Mouse (Mus musculus) CH12F3 (cell line): Measurements from ENCODE around the gene Yeats4.

ENCODE experiments used
- in situ Hi-C: fragments of 300-500 bp; cut with MboI; formaldehyde crosslinking; loops from 2 replicates; pipeline ENCODE4 v1.14.3; 2020; ENCODE audit warnings: low sequenced_read_pairs

Yeats4 gene

DNA sequence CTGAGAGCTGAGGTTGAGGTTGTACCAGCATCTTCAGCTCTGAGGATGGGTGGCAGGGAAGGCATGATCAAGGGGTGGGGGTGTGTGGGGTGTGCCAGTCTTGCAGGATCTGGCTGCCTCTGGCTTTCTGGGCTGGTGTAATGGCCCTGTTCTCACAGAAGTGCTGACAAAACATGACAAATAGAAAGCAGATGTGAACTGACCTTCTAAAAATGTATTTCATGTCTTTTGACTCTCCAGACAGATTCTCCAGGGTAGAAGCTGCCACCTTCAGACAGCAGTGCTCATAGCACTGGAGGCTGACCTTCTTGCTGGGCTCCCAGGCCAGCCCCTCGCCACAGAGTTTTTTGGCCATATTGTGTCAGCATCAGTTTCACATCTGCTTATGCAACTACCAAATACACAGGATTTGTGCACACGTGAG lies 20.7 kb downstream of the Yeats4 start:
- in situ Hi-C loops = loop anchor here (25.0 kb wide), 1 partner anchor 141 kb away; the partner anchor contains the start of gene Cct2

DNA sequence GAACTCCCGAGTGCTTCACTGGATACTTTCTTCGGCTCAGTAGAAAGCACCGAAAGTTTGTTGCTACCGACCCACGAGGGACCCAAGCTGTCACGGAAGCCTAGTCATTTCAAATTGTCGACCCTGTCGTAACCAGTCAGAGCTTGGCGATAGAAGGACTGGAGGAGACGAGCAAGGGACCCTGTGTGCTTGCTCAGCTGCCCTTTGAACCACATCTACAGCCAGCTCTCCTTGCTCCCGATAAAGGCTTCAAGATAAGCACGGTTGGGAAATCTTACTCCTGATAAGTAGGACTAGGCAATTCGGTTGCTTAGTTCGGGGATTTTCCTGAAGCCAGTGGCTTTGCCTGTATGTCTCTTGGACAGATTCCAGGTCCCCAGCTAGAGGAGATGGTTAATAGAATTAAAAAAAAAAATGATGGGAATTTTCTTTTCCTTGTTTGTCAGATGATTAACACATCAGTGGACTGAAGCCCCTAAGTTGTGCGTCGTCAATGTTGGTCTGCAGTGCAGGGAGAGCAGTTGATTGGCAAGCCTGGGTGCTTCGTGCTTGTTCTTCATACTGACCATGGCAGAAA lies 21.2 kb downstream of the Yeats4 start:
- in situ Hi-C loops = loop anchor here (25.0 kb wide), 1 partner anchor 141 kb away; the partner anchor contains the start of gene Cct2

DNA sequence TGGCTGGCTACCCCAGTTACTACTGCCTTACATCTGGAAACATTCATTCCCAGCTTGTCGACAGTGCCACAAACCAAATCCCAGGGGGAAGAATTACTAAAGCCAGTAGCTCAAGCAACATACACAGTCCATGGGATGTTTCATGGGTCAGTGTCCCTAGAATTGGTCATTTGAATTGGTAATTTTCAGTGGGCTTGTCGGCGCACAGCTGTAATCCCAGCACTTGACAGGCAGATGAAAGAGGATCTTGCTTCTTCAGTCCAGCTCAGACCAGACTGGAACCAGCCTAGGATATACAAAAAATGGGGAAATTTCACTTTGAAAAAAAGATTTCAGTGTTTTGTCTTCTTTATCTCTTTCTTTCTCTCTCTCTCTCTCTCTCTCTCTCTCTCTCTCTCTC lies 24.6 kb downstream of the Yeats4 start:
- in situ Hi-C loops = loop anchor here (25.0 kb wide), 1 partner anchor 137 kb away; the partner anchor contains the start of gene Cct2

DNA sequence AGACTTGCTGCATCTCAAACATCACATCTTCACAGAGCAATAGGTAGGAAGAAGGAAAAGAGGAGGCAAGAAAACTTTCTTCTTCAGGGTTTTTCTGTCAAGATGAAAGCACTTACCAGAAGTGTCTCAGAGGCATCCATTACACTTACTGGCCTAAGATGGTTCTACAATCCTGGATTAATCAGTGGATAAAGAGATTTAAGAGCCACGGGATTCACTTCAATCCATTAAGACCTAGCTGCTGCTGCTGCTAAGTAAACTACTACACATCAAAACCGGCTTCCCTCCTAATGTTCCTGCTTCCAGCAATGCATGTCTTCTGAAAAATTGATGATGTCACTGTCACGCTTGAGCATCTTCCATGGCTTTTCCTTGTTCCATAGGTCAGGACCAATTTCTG lies 27.6 kb downstream of the Yeats4 start:
- in situ Hi-C loops = no loop called here

DNA sequence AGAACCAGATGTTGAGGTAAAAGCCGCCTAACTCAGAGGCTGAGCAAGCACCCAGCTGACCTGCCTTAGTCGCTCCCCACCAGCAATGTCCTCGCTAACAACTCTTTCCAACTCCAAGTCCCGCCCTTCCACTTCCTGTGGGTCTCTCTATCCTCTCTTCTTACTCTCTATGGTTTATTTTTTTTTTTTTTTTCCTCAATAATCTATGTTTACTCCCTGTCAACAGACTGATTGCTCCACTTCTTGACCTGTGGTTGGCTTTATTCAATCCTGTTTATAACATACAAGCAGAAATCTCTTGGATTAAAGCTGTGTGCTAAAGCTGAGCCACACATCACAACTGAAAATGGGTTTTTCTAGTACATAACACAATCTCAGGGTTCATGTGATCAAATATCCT lies 28.6 kb downstream of the Yeats4 start:
- in situ Hi-C loops = no loop called here

DNA sequence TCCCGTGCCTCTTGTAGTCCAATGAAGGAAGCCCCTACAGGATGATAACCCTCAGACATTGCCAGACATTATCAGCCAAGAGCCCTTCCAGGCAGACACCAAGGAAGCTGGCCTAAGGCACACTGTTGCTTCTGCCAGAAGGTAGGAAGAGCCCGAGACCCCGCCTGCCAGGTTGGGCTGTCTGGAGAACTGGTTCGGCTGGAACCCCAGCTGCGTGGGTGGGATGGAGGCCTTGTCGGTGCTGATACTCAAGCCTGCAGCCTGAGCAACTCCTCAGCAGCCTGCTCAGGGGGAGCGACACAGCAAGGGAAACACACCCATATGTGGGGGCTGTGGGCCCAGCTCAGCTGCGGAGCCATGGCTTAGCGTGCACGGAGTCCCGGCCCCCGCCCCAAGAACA lies 29.3 kb downstream of the Yeats4 start:
- in situ Hi-C loops = no loop called here

DNA sequence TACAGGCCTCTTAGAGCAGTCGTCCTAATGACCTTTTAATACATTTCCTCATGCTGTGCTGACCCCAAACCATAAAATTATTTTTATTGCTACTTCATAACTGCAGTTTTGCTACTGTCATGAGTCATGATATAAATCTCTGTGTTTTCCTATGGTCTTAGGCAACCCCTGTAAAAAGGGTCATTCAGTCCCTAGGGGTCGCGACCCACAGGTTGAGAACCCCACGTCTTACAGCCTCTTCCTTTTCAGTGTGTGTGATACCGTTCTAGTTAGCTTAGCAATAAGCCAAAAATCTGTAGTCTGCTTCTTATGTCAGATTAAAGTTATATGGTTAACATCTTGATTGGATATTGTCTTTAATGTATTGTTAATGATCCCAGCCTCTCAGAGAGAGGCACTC lies 30.9 kb downstream of the Yeats4 start:
- in situ Hi-C loops = no loop called here

DNA sequence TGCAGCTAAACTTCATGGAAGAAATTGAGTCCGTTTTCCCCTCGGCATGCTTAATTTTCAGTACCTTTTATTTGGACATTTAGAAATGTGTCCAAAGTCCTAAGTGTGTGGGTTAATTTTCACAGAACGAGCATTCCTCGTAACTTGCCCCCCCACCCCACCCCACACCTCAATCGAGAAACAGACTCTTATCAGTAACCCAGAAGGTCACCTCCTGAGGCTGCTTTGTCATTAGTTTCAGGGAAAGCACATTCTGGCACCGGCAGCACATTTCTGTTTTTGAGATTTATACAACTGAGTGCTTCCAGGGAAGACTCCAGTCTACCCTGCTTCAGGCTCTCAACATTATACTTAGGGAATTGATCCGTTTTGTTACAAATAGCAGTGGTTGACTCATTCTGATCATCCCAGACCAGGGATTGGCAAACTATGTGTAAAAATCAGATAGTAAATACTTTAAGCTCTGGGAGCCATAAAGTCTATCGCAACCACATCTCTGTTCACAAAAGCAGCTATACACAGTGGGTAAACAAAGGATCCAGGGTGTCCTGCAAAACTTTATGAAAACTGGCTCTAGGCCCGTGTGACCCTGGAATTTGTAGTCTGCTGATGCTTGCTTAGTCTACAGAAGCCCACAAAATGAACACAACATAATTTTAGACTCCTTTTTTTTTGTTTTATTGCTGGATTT lies 38.8 kb downstream of the Yeats4 start:
- in situ Hi-C loops = no loop called here

DNA sequence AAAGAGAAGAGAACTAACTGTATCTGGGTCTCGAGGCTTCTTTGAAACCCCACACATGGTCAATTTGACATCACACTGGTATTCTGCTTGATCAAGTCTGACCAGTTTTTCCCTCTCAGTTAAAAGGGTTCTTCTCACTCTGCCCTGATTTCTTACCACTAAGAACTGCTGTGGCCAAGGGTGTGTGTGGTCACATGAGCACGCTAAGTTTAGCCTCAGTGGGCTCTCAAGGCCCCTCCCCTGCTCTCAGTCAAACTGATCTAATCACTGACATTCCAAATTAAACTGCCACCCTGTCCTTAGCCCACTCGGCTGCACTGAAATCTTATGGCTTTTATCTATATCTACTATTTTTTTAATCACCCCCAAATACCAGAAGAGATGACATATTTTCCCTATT lies 43.2 kb downstream of the Yeats4 start:
- in situ Hi-C loops = no loop called here

DNA sequence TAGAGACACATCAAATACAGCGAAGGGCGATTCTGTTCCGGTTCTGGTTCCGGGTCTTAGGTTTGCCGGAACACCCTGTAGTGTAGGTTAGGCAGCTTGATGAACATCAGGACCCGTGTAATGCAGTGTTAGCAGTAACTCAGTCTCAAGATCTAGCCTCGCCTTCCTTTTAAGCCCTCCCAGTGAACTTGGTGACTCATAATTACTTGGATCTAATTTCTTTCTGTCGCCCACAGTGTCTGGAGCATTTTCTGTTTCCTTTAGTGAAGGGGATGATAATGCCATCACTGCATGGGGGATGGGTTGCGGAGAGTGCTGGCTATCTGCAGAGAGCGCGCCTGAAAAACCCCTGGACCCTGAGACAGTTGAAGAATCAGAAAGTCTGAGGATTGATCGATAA lies 49.7 kb downstream of the Yeats4 start:
- in situ Hi-C loops = no loop called here

DNA sequence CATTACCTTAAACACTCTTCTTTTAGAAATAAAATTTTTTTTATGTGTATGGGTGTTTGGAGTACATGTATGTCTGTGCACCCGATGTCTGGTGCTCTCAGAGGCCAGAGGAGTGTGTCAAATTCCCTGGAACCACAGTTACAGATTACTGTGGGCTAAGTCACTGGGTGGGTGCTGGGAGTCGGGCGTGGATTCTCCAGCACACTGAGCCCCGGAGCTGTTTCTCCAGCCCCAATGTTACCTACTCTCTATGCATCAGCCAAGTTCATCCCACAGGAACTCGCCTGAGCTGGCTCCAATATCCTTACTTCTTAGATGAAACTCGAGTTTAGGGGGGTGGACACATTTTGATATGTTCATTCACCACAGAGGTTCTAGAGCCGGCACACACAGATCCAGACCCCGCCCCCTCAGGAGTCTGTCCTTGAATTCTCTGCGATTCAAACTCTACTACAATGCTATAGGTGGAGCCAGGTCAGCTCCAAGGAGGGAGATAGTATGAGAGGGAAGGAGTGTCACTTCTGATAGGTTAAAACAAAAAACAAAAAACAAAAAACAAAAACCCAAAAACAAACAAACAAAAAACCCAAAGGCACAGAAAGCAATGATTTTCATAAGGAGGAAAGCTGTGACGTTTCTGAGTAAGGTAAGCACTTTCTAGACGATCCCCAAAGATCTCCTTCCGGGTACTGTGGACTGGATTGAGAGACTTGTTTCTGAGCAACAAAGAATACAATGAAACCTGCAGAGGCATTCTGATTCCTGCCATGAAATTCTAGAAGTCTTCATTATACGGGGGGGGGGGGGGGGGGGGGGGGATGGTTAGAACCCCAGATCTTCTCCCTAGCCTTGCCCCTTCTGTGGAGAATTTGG lies 50.5 kb downstream of the Yeats4 start:
- in situ Hi-C loops = no loop called here

DNA sequence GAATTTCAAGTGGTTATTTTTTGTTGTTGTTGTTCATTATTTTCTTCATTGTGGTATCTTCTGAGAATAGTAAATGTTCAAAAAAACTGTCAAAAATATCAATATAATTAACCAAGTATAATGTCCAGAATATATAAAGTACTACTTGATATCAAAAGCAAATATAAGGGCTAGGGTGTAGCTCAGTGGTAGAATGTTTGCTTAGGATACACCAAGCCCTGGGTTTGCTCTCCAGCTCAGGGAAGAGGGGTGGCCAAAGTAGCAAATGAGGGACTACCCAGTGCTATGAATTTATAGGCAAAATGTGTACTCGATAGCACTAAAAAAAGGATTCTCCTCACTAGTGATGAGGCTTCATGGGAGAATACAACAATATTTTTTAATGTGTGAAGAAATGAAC lies 51.2 kb downstream of the Yeats4 start:
- in situ Hi-C loops = no loop called here

DNA sequence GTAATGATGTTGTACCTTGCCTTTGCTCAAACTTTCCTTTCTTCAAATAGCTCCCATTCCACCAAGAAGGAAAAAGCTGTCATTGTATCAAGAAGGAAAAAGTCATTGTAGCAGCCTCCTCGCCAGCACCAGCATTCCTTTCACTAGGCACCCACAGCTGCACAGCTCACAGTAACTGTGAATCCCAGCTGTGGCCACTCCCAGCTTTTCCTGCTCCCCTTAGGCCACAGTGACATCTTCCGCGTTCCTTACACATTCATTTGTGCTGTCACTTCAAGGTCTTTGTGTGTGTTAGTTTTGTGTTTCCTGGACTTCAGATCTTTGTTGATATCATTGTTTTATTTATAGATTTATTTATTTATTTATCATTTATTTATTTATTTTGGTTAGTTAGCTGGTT lies 52.2 kb downstream of the Yeats4 start:
- in situ Hi-C loops = no loop called here

DNA sequence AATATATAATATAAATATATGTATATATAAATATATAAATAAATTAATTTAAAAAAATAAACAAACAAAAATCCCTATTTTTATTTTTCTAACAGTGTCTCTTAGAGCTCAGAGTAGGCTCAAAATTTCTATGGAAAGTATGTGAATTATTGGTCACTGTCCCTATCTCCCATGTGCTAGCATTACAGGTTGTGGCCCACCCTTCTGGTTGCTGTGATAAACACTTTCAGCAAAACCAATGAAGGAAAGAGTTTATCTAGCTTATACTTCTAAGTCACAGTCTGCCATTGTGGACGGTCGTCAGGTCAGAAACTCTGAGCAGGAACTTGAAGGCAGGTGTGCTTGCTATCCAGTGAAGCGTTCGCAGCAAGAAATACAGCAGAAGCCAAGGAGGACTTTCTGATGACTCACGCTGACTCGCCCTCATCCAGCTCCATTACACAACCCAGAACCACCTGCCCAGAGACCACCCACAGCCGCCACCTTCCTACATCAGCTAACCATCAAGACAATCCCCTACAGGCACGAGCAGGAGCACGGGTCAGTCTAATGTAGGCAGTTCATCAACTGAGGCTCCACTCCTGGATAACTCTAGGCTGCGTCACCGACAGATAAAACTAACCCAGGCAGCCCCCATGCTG lies 57.4 kb downstream of the Yeats4 start:
- in situ Hi-C loops = no loop called here
